Mouse (Mus musculus) ovary, adult 2 months (tissue): ENCODE measurements around the gene Rnf2. TPM values are rescaled to one million over a fixed set of nuclear protein-coding genes. Genes with fewer than 3 reads are reported as not detected.

Experiments
- polyA plus RNA-seq: library from polyadenylated mRNA; depleted of rRNA; stranded (reverse); fragments of >200 nt; gene quantifications from 2 replicates; pipeline ENCODE4 v1.2.3, GENCODE M21; 2012; rRNA removed

Gene Rnf2
- 22.4 and 32.0 TPM in 2 replicates for polyA plus RNA-seq

GRCm38 (mm10) chr1:151500531-151501361 is at the start of gene Rnf2:
Rnf2 (minus strand) TSS chr1:151500955.

GRCm38 (mm10) chr1:151428263-151429221 is 72.2 kb downstream of the Rnf2 start, which contains the start of the genes Swt1 and Trmt1l:
Swt1 (minus strand) TSS chr1:151428455.
Trmt1l (plus strand) TSS chr1:151428542.

Other genes with a start within 250 kb of the Rnf2 start
- 80.2 and 98.5 TPM in 2 replicates for gene Ivns1abp, start 156.5 kb downstream of the Rnf2 start, polyA plus RNA-seq
- 2.7 and 4.9 TPM in 2 replicates for gene Swt1, start 72.5 kb downstream of the Rnf2 start, polyA plus RNA-seq
- 17.9 and 18.7 TPM in 2 replicates for gene Trmt1l, start 72.4 kb downstream of the Rnf2 start, polyA plus RNA-seq
- 14.0 and 14.1 TPM in 2 replicates for gene Fam129a, start 70.2 kb upstream of the Rnf2 start, polyA plus RNA-seq